Mouse (Mus musculus) liver, embryonic 15.5 days (tissue): ENCODE measurements around the gene Xlr3b. TPM values are rescaled to one million over a fixed set of nuclear protein-coding genes. Genes with fewer than 3 reads are reported as not detected.
"Not testable (repeated sequence)": the region's sequence is repeated elsewhere in the genome, so short reads cannot be mapped to it uniquely, and the experiment has no call there.

Source experiments
- ATAC-seq: fragments of 200-750 bp; cut with Nextera tagmentation; 2 replicates; pipeline ENCODE4 v1.8.0; 2017; ENCODE audit warnings: moderate number of reproducible peaks, mild to moderate bottlenecking, moderate library complexity; ENCODE audit not compliant: insufficient read depth
- H3K27ac ChIP-seq: fragments of 300-500 bp; sonication (generic); replicated peaks from 2 replicates; pipeline ENCODE4 v1.5.1; 2015; ENCODE audit warnings: mild to moderate bottlenecking, inconsistent platforms
- H3K27me3 ChIP-seq: fragments of 300-500 bp; sonication (generic); 2 replicates; pipeline ENCODE4 v1.6.1; 2015; ENCODE audit warnings: mild to moderate bottlenecking, inconsistent platforms
- H3K36me3 ChIP-seq: fragments of 300-500 bp; sonication (generic); replicated peaks from 2 replicates; pipeline ENCODE4 v1.6.1; 2015; ENCODE audit warnings: moderate library complexity, mild to moderate bottlenecking, inconsistent platforms
- H3K4me1 ChIP-seq: fragments of 300-500 bp; sonication (generic); replicated peaks from 2 replicates; pipeline ENCODE4 v1.6.1; 2015; ENCODE audit warnings: inconsistent platforms
- H3K4me2 ChIP-seq: fragments of 300-500 bp; sonication (generic); 2 replicates; pipeline ENCODE4 v1.6.1; 2015; ENCODE audit warnings: moderate library complexity, mild to moderate bottlenecking, inconsistent platforms
- H3K4me3 ChIP-seq: fragments of 300-500 bp; sonication (generic); replicated peaks from 2 replicates; pipeline ENCODE4 v1.5.1; 2015; ENCODE audit warnings: mild to moderate bottlenecking, inconsistent platforms
- H3K9ac ChIP-seq: fragments of 300-500 bp; sonication (generic); 2 replicates; pipeline ENCODE4 v1.6.1; 2015; ENCODE audit warnings: moderate library complexity, mild to moderate bottlenecking, inconsistent platforms
- H3K9me3 ChIP-seq: fragments of 300-500 bp; sonication (generic); replicated peaks from 2 replicates; pipeline ENCODE4 v1.6.1; 2016; ENCODE audit warnings: inconsistent platforms
- WGBS: fragments of 180-500 bp; shearing (Covaris S2); methylation state at CpG from one replicate; pipeline ENCODE4 v1.1.7; 2015; ENCODE audit warnings: mixed read lengths; ENCODE audit not compliant: insufficient replicate concordance; 5-methylcytosine and 5-hydroxymethylcytosine counted together
- polyA plus RNA-seq: library from polyadenylated mRNA; unstranded; fragments of >200 nt; fragmentation: Nextera tagmentation; extraction: Ambion mirVana; gene quantifications from 2 replicates; pipeline ENCODE4 v1.2.1, GENCODE M21; 2015

The Xlr3b gene
- 2.1 and 2.2 TPM in 2 replicates for polyA plus RNA-seq

DNA sequence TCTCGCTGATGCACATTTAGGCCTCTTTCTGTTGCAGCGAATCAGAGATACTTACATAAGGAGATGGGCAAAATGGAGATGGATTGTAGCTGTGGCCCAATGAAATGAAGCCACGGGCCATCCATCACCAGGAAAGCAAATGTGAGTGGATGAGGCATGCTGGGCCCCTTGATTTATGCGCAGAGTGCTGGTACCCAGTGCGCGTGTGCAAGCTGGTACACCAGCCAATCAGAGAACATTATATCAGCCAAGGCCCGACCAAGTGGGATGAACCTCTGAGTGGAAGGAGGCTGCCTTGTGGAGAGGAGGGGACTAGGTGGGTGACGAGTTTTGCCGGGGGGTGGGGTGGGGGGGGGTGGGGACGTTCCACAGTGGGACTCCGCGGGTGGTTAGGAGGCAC, at the start of gene Xlr3b:
Gene Xlr3b (plus strand): TSS at position 274 of the 400 bp plus-strand sequence.
- not testable (repeated sequence) for H3K4me2 ChIP-seq, H3K27me3 ChIP-seq, ATAC-seq, H3K4me1 ChIP-seq, H3K9me3 ChIP-seq, H3K36me3 ChIP-seq, H3K27ac ChIP-seq, H3K9ac ChIP-seq, H3K4me3 ChIP-seq
- WGBS: 55% methylated on average over 12 of the region's 12 CpGs

DNA sequence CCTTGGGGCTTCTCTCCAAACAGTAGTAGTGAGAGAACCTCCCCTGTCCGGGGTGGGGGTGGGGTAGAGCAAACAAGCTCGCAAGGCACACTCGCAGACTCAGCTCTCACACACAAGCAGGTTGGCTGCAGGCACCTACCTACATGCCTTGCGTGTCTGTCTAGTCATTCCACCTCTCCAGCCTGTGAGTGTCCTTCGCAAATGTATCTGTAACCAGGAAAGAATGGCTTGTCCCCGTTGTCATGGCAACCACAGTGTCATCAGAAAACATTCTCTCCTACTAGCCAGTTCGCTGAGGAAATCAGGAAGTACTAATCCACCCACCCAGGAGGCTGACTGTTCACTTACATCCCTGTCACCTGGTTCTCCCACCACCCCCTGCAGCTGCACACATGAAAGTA, 48.8 kb upstream of the Xlr3b start:
- not testable (repeated sequence) for H3K9ac ChIP-seq, H3K9me3 ChIP-seq, H3K36me3 ChIP-seq, H3K4me2 ChIP-seq, H3K27ac ChIP-seq, H3K4me3 ChIP-seq, H3K4me1 ChIP-seq, H3K27me3 ChIP-seq
- ATAC-seq: peak; percentile 37; the same call in 1 of the 2 replicates
- WGBS: no CpG with 5 or more reads among the region's 7 CpGs

DNA sequence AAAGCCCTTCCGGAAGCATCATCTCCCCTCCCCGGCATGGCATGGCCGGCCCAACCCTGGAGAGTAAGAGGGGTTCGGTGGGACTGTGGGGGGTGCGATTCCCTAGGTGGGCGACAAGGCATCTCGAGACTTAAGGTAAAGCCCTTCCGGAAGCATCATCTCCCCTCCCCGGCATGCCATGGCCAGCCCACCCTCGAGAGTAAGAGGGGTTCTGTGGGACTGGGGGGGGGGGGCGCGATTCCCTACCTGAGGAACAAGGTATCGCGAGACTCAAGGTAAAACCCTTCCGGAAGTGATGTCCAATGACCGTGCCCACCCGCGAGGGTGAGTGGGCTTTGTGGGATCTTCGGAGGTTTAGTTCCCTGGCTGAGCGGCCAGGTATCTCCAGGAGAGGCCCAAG, 43.5 kb upstream of the Xlr3b start, which contains the start of gene Xlr5b:
Gene Xlr5b (plus strand): TSS at position 301 of the 400 bp plus-strand sequence.
- not testable (repeated sequence) for H3K4me2 ChIP-seq, H3K9me3 ChIP-seq, H3K9ac ChIP-seq, H3K27me3 ChIP-seq, H3K4me3 ChIP-seq, H3K4me1 ChIP-seq, ATAC-seq, H3K36me3 ChIP-seq, H3K27ac ChIP-seq
- no CpG with 5 or more reads among the region's 20 CpGs for WGBS

GRCm38 (mm10) chrX:73149350-73149749, 42.7 kb upstream of the Xlr3b start, which contains the start of gene DXBay18:
DXBay18 (minus strand) TSS chrX:73149450.
- H3K4me2 ChIP-seq, H3K27me3 ChIP-seq: not testable (repeated sequence)
- WGBS: no CpG with 5 or more reads among the region's 7 CpGs

DNA sequence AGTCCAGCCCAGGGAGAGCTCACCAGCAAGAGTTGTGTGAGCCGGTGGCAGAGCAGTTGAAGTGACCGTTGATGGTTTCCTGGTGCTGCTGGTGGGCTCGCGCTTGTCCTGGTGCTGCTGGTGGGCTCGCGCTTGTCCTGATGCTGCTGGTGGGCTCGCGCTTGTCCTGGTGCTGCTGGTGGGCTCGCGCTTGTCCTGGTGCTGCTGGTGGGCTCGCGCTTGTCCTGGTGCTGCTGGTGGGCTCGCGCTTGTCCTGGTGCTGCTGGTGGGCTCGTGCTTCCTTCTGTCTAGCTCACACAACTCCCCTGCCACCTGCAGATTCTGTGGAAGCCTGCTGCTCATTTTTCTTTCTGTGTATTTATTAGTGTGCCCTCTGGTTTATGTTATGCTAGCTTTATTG, 15.1 kb upstream of the Xlr3b start, which contains the start of gene Spin2d:
Gene Spin2d (minus strand): TSS at position 101 of the 400 bp plus-strand sequence.
- WGBS: 80% methylated on average over 9 of the region's 15 CpGs
- H3K27me3 ChIP-seq, H3K27ac ChIP-seq, H3K36me3 ChIP-seq, H3K4me1 ChIP-seq, H3K4me2 ChIP-seq, H3K9ac ChIP-seq, ATAC-seq, H3K4me3 ChIP-seq, H3K9me3 ChIP-seq: not testable (repeated sequence)

More at GRCm38 (mm10) chrX:73149350-73149749, 42.7 kb upstream of the Xlr3b start, which contains the start of gene DXBay18:
- H3K9me3 ChIP-seq, H3K9ac ChIP-seq, H3K27ac ChIP-seq, H3K4me3 ChIP-seq, H3K4me1 ChIP-seq, H3K36me3 ChIP-seq, ATAC-seq: not testable (repeated sequence)

GRCm38 (mm10) chrX:73213819-73214564, 22.0 kb downstream of the Xlr3b start, which contains the start of gene Xlr4b:
Xlr4b (plus strand) TSS chrX:73214333.
- H3K4me3 ChIP-seq, ATAC-seq, H3K27me3 ChIP-seq, H3K27ac ChIP-seq, H3K36me3 ChIP-seq, H3K9ac ChIP-seq, H3K9me3 ChIP-seq, H3K4me1 ChIP-seq, H3K4me2 ChIP-seq: not testable (repeated sequence)
- 36% methylated on average over 18 of the region's 19 CpGs for WGBS

DNA sequence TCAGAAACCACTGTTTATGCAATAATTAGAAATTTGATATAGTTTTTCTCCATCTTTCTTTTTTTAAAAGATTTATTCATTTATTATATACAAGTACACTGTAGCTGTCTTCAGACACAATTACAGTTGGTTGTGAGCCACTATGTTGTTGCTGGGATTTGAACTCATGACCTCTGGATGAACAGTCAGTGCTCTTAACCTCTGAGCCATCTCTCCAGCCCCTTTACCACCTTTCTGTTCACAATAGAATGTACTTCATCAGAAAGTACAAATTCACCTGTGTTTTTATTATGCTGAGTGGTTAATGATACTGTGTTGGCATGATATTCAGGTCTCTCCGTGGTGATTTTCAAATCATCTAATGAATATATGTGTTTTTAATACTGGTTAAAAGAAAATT, 33.4 kb downstream of the Xlr3b start:
- no peak for ATAC-seq
- Histone ChIP-seq H3K27me3 (peaks cover 7% of the 10 kb centered on the region), H3K9me3 (no peaks in the 10 kb centered on the region), H3K27ac (no peak overlapping the region), H3K4me2 (no peak overlapping the region), H3K36me3 (no peaks in the 10 kb centered on the region), H3K4me3 (no peak overlapping the region), H3K9ac (no peak overlapping the region), H3K4me1 (peaks cover 5% of the 10 kb centered on the region; the same call in 1 of the 2 replicates)
- WGBS: 37% methylated on average over 1 of the region's 1 CpGs

- peak; percentile 89 for ATAC-seq
- peak within 1 kb of the TSS; percentile 77 for H3K27ac ChIP-seq
- no peaks in the 10 kb centered on the region for H3K36me3 ChIP-seq
- peak within 1 kb of the TSS; percentile 84 for H3K4me2 ChIP-seq
- no peaks in the 10 kb centered on the region for H3K9me3 ChIP-seq
- peaks cover 5% of the 10 kb centered on the region; the same call in 1 of the 2 replicates for H3K4me1 ChIP-seq
- H3K27me3 ChIP-seq: peaks cover 7% of the 10 kb centered on the region
- WGBS: 12% methylated on average over 39 of the region's 39 CpGs
- H3K9ac ChIP-seq: peak within 1 kb of the TSS; percentile 43
- peak within 1 kb of the TSS; percentile 66 for H3K4me3 ChIP-seq
Observed at GRCm38 (mm10) chrX:73227914-73228605, 36.1 kb downstream of the Xlr3b start, which contains the start of gene F8a. F8a (plus strand) TSS chrX:73228291.

DNA sequence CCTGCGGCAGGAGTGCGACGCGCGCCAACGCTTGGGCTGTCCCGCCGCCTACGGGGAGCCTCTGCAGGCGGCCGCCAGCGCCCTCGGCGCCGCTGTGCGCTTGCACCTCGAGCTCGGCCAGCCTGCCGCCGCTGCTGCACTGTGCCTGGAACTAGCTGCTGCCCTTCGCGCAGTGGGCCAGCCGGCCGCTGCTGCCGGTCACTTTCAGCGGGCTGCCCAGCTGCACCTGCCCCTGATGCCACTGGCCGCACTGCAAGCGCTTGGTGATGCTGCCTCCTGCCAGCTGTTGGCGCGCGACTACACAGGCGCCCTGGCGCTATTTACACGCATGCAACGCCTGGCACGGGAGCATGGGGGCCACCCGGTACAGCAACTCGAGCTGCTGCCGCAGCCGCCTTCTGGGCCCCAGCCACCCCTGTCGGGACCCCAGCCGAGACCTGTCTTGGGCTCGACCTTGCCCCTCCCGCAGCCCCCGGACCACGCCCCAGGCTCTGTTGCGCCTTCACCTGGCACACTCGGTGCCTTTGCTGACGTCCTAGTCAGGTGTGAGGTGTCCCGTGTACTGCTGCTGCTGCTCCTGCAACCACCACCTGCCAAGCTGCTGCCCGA, 36.7 kb downstream of the Xlr3b start:
- ATAC-seq: peak; percentile 37
- 12% methylated on average over 51 of the region's 51 CpGs for WGBS
- H3K27ac ChIP-seq: 0 out of 2 replicates have a peak overlapping the region, but pooled peaks have one; percentile 77
- H3K36me3 ChIP-seq: no peaks in the 10 kb centered on the region
- peaks cover 7% of the 10 kb centered on the region for H3K27me3 ChIP-seq
- H3K9ac ChIP-seq: peak overlapping the region; percentile 43
- peak overlapping the region; percentile 84 for H3K4me2 ChIP-seq
- peaks cover 5% of the 10 kb centered on the region; the same call in 1 of the 2 replicates for H3K4me1 ChIP-seq
- H3K9me3 ChIP-seq: no peaks in the 10 kb centered on the region
- peak overlapping the region; percentile 66 for H3K4me3 ChIP-seq

DNA sequence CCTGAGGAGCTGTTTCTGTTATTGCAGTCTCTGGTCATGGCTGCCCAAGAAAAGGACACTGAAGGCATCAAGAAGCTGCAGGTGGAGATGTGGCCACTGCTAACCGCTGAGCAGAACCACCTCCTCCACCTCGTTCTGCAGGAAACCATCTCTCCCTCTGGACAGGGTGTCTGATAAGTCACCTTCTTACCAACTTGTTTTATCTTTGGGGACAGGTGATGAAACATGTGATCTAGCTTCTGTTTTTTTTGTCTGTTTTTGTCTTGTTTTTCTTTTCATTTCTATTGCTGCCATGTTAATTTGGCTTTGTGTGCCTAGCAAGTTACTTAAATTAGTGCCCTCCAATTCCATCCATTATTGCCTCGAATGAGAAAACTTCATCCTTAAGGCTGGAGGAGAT, 37.3 kb downstream of the Xlr3b start:
- no peak for ATAC-seq
- H3K4me2 ChIP-seq: peak overlapping the region; percentile 84
- peaks cover 5% of the 10 kb centered on the region; the same call in 1 of the 2 replicates for H3K4me1 ChIP-seq
- WGBS: 21% methylated on average over 3 of the region's 3 CpGs
- no peaks in the 10 kb centered on the region for H3K36me3 ChIP-seq
- peaks cover 7% of the 10 kb centered on the region for H3K27me3 ChIP-seq
- H3K4me3 ChIP-seq: peak overlapping the region; percentile 66
- peak overlapping the region; percentile 43; the same call in 1 of the 2 replicates for H3K9ac ChIP-seq
- H3K27ac ChIP-seq: no peak overlapping the region
- no peaks in the 10 kb centered on the region for H3K9me3 ChIP-seq
